Mouse (Mus musculus) kidney, embryonic 14.5 days (tissue): Measurements from ENCODE around the gene Sfxn2. TPM values are rescaled to one million over a fixed set of nuclear protein-coding genes. Genes with fewer than 3 reads are reported as not detected.

Experiments
- ATAC-seq: fragments of 200-750 bp; cut with Nextera tagmentation; 2 replicates; pipeline ENCODE4 v1.8.0; 2017; ENCODE audit warnings: moderate number of reproducible peaks, mild to moderate bottlenecking, moderate TSS enrichment, moderate library complexity; ENCODE audit not compliant: low FRiP score, low TSS enrichment
- H3K27ac ChIP-seq: fragments of 300-500 bp; sonication (generic); 2 replicates; pipeline ENCODE4 v1.5.1; 2014; ENCODE audit warnings: low read depth, mild to moderate bottlenecking, low read length, moderate library complexity, mixed read lengths
- H3K27me3 ChIP-seq: fragments of 300-500 bp; sonication (generic); 2 replicates; pipeline ENCODE4 v1.6.1; 2014; ENCODE audit warnings: mild to moderate bottlenecking, low read length; ENCODE audit not compliant: control insufficient read depth, insufficient read depth
- H3K36me3 ChIP-seq: fragments of 300-500 bp; sonication (generic); 2 replicates; pipeline ENCODE4 v1.6.1; 2014; ENCODE audit warnings: low read length, mixed read lengths; ENCODE audit not compliant: control insufficient read depth, insufficient read depth
- H3K4me1 ChIP-seq: fragments of 300-500 bp; sonication (generic); 2 replicates; pipeline ENCODE4 v1.6.1; 2014; ENCODE audit warnings: low read length, mixed read lengths; ENCODE audit not compliant: control insufficient read depth, insufficient read depth
- H3K4me2 ChIP-seq: fragments of 300-500 bp; sonication (generic); replicated peaks from 2 replicates; pipeline ENCODE4 v1.6.1; 2014; ENCODE audit warnings: low read depth, mild to moderate bottlenecking, low read length
- H3K4me3 ChIP-seq: fragments of 300-500 bp; sonication (generic); 2 replicates; pipeline ENCODE4 v1.5.1; 2014; ENCODE audit warnings: mild to moderate bottlenecking, low read length
- H3K9ac ChIP-seq: fragments of 300-500 bp; sonication (generic); 2 replicates; pipeline ENCODE4 v1.6.1; 2014; ENCODE audit warnings: low read depth, mild to moderate bottlenecking, low read length, moderate library complexity
- H3K9me3 ChIP-seq: fragments of 300-500 bp; sonication (generic); 2 replicates; pipeline ENCODE4 v1.6.1; 2016; ENCODE audit warnings: low read length; ENCODE audit not compliant: control insufficient read depth
- WGBS: fragments of 180-500 bp; shearing (Covaris S2); extraction: QIAGEN DNeasy Blood & Tissue Kit; methylation state at CpG from one replicate; pipeline ENCODE4 v1.1.7; 2014; 5-methylcytosine and 5-hydroxymethylcytosine counted together
- polyA plus RNA-seq: library from polyadenylated mRNA; unstranded; fragments of >200 nt; fragmentation: Nextera tagmentation; extraction: Ambion mirVana; gene quantifications from 2 replicates; pipeline ENCODE4 v1.2.1, GENCODE M21; 2014

Sfxn2 gene
- polyA plus RNA-seq, 1 experiment from 2014 or later, result 25.1 TPM

DNA sequence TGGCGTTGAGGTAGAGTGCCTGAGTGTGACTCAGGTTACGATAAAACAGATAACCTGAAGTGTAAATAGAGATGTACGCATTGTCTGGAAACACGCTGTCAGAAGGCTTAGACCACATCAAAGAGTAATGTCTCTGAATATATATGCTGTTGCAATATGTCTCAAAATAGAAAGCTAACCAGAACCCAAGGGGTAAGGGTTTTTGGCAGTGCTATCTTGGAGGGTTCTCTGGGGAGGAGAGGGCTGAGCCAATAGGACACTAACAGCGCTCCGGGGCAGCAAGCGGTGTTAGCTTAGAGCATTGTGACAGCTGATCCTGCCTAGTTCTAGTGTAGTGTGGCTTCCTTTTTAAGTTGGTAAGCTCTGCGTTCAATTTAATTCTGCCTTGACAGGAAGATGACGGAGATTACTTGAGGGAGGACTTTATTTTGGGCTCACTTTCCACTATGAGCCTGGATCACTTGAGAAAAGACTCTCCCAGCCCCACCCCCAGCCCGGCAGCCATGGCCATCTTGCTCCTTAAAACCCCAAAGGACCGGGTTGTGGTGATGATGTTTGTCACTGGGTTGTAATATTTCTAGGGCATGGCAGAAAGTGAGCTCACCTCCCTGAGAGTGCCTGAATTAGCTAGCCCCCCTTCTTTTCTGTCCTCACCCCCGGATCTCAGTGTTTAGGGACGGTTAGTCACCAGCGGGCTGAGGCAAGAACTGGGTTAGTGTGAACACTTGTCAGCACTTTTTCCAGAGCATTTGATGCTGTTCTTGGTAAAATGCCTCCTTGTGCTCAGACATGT, 47.0 kb downstream of the Sfxn2 start:
- no peaks in the 10 kb centered on the region for H3K9me3 ChIP-seq
- peaks cover 66% of the 10 kb centered on the region for H3K4me1 ChIP-seq
- no peak overlapping the region for H3K4me2 ChIP-seq
- peaks cover 3% of the 10 kb centered on the region; the same call in 1 of the 2 replicates for H3K36me3 ChIP-seq
- ATAC-seq, result no peak
- 68% methylated on average over 14 of the region's 14 CpGs for WGBS
- no peak overlapping the region for H3K4me3 ChIP-seq
- no peak overlapping the region for H3K9ac ChIP-seq
- H3K27ac ChIP-seq, result no peak overlapping the region
- no peaks in the 10 kb centered on the region for H3K27me3 ChIP-seq

- Histone ChIP-seq H3K27me3 (no peaks in the 10 kb centered on the region), H3K9ac (no peak overlapping the region), H3K4me2 (no peak overlapping the region; the same call in 1 of the 2 replicates), H3K9me3 (no peaks in the 10 kb centered on the region), H3K4me3 (no peak overlapping the region), H3K27ac (0 out of 2 replicates have a peak overlapping the region, but pooled peaks have one; percentile 2), H3K4me1 (peaks cover 65% of the 10 kb centered on the region), H3K36me3 (peaks cover 3% of the 10 kb centered on the region; the same call in 1 of the 2 replicates)
- WGBS, result 64% methylated on average over 19 of the region's 19 CpGs
- no peak for ATAC-seq
Observed at GRCm38 (mm10) chr19:46621236-46622183, 48.3 kb downstream of the Sfxn2 start.

DNA sequence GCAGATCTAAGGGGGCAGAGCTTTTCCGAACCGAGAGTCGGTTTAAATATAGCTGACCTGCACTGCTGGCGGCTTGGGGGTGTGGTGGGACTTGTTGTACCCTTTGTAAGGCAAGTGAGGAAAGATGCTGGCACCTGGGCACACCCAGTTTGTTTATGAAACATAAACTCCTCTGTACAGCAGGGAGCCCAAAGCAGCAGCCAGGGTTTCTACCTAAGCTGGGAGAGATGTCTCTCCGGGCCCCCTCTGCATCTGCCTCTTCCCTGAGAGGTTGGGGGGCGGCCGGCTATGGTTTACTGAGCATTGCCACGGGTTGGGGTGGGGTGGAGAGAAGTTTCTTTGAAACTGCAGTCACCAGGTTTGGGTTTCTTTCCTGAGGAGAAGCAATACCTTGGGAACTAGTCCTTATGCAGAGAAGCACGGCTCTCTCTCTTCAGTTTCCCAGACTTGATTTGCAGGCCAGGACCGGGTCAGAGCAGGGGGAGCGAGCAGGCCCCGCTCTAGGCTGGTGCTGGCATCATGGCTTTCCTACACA, 49.6 kb downstream of the Sfxn2 start:
- peaks cover 64% of the 10 kb centered on the region for H3K4me1 ChIP-seq
- peak overlapping the region; percentile 60 for H3K4me2 ChIP-seq
- no peak for ATAC-seq
- H3K27ac ChIP-seq, result peak overlapping the region; percentile 90
- no peaks in the 10 kb centered on the region for H3K9me3 ChIP-seq
- H3K36me3 ChIP-seq, result peaks cover 3% of the 10 kb centered on the region; the same call in 1 of the 2 replicates
- H3K27me3 ChIP-seq, result no peaks in the 10 kb centered on the region
- peak overlapping the region; percentile 58 for H3K9ac ChIP-seq
- H3K4me3 ChIP-seq, result peak overlapping the region; percentile 29
- WGBS, result 18% methylated on average over 12 of the region's 12 CpGs

DNA sequence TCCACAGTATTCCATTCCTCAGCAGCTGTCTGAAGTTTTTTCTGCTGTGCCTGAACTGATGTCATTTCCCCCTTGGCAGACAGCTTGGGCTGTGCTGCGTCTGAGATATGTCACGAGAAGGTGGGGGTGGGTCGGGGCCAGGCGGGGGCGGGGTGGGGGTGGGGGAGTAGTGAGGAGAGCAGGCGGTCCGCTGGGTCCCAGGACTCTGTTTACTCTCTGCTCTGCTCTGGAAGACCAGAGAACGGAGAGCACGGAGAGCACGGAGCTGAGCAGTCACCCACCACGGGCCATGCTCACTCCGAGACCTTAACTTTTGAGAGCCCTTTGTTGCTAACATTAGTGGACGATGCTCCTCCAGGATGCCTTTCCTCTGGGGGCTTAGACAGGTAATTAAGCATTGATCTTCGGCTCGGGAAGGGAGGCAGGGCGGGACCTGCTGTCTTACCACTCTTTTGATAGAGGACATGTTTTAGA, 50.1 kb downstream of the Sfxn2 start:
- Histone ChIP-seq H3K36me3 (peaks cover 3% of the 10 kb centered on the region; the same call in 1 of the 2 replicates), H3K27ac (peak overlapping the region; percentile 90), H3K9me3 (no peaks in the 10 kb centered on the region), H3K27me3 (no peaks in the 10 kb centered on the region), H3K9ac (peak overlapping the region; percentile 58), H3K4me3 (peak overlapping the region; percentile 29), H3K4me1 (peaks cover 64% of the 10 kb centered on the region), H3K4me2 (peak overlapping the region; percentile 60)
- 2% methylated on average over 16 of the region's 16 CpGs for WGBS
- peak; percentile 73 for ATAC-seq

DNA sequence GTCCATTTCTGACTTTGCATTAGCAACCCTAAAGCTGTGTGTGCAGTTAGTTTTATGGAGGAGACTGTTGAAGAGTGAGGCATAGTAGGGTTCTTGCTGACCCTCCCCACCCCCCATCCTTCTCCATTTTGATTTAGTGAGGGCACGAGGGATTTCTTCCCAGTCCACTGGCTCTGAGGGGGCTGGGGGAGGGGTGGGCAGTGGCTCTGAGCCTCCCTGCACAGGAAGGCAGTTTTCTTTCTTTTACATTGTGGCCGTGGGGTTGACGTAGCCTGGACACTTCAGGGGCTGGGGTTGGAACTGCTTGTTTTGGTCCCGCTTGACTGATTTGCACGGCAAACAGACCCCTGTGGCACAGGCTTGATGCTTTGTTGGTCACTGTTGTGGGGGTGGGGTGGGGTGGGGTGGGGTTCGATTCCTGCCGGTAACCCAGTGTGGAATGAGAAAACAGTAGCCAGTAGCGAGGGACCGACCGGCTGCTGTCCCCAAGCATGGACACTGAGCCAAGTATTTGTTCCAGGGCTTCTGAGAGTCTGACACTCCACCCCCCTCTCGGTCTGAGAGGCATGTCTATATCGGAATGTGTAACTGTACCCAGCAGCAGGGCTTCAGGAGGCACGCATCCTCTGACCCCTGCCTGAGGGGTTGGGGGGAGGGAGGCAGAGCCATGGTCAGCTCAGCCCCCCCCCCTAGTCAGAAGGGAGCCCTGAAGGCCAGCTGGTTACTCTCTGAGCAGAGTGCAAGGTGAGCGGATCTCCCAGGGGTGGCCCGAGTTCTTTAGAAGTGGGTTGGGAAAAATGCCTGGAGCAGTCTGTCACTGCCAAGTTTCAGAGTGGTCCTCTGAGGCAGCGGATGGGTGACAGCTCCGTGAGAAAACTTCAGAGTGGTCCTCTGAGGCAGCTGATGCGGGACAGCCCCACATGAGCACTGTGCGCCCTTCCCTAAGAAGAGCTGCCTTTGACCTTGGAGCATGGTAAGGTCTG, 50.9 kb downstream of the Sfxn2 start:
- peak overlapping the region; percentile 60 for H3K4me2 ChIP-seq
- peak overlapping the region; percentile 58 for H3K9ac ChIP-seq
- H3K4me3 ChIP-seq, result peak overlapping the region; percentile 29
- no peaks in the 10 kb centered on the region for H3K9me3 ChIP-seq
- H3K27ac ChIP-seq, result peak overlapping the region; percentile 90
- 8% methylated on average over 19 of the region's 19 CpGs for WGBS
- peaks cover 3% of the 10 kb centered on the region; the same call in 1 of the 2 replicates for H3K36me3 ChIP-seq
- ATAC-seq, result peak; percentile 76
- no peaks in the 10 kb centered on the region for H3K27me3 ChIP-seq
- H3K4me1 ChIP-seq, result peaks cover 63% of the 10 kb centered on the region

GRCm38 (mm10) chr19:46625015-46625414, 51.9 kb downstream of the Sfxn2 start:
- Histone ChIP-seq H3K27me3 (no peaks in the 10 kb centered on the region), H3K27ac (peak overlapping the region; percentile 90; the same call in 1 of the 2 replicates), H3K36me3 (peaks cover 3% of the 10 kb centered on the region; the same call in 1 of the 2 replicates), H3K9me3 (no peaks in the 10 kb centered on the region), H3K4me1 (peaks cover 60% of the 10 kb centered on the region), H3K4me2 (peak overlapping the region; percentile 60; the same call in 1 of the 2 replicates), H3K4me3 (no peak overlapping the region), H3K9ac (no peak overlapping the region)
- no peak for ATAC-seq
- 92% methylated on average over 12 of the region's 12 CpGs for WGBS

GRCm38 (mm10) chr19:46625519-46625918, 52.4 kb downstream of the Sfxn2 start:
- Histone ChIP-seq H3K36me3 (peaks cover 3% of the 10 kb centered on the region; the same call in 1 of the 2 replicates), H3K9ac (no peak overlapping the region), H3K4me1 (peaks cover 55% of the 10 kb centered on the region), H3K4me2 (no peak overlapping the region), H3K9me3 (no peaks in the 10 kb centered on the region), H3K27ac (no peak overlapping the region), H3K4me3 (no peak overlapping the region), H3K27me3 (no peaks in the 10 kb centered on the region)
- WGBS, result 40% methylated on average over 10 of the region's 10 CpGs
- no peak for ATAC-seq

DNA sequence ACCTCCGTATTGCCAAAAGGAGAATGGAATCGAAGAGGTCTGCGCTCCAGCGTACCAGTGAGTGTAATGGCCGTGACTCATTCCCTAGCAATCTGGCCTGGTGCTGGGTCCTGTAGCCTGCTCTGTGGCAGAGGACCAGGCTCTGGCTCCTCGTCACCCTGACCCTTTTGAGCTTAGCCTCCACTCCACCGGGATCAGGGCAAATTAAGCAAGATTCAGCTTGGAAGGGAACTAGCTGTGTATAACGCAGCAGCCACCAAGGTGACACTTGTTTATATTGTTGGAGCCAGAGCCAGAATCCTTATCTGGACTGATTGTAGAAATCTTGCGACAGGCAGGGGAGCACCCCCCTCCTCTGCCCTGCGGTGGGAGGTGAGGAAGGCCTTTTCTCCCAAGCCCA, 55.2 kb downstream of the Sfxn2 start:
- Histone ChIP-seq H3K9ac (no peak overlapping the region), H3K4me2 (no peak overlapping the region), H3K27me3 (no peaks in the 10 kb centered on the region), H3K27ac (no peak overlapping the region), H3K36me3 (peaks cover 3% of the 10 kb centered on the region; the same call in 1 of the 2 replicates), H3K4me1 (peaks cover 26% of the 10 kb centered on the region), H3K9me3 (no peaks in the 10 kb centered on the region), H3K4me3 (no peak overlapping the region)
- WGBS, result 90% methylated on average over 10 of the region's 10 CpGs
- ATAC-seq, result no peak
